Mouse (Mus musculus) stomach, postnatal 0 days (tissue): ENCODE results near the gene Map3k7cl. TPM values are rescaled to one million over a fixed set of nuclear protein-coding genes. Genes with fewer than 3 reads are reported as not detected.

Experiments
- ATAC-seq: fragments of 200-750 bp; cut with Nextera tagmentation; 2 replicates; pipeline ENCODE4 v1.8.0; 2017; ENCODE audit not compliant: low FRiP score, low TSS enrichment
- DNase-seq: peaks from one replicate; pipeline ENCODE4 v3.0.0-alpha.2; 2016; ENCODE audit warnings: low spot score
- H3K27ac ChIP-seq: fragments of 300-500 bp; sonication (generic); replicated peaks from 2 replicates; pipeline ENCODE4 v1.5.1; 2014; ENCODE audit warnings: mild to moderate bottlenecking, control low read depth
- H3K27me3 ChIP-seq: fragments of 300-500 bp; sonication (generic); 2 replicates; pipeline ENCODE4 v1.6.1; 2014; ENCODE audit warnings: low read length; ENCODE audit not compliant: control insufficient read depth, insufficient read depth
- H3K36me3 ChIP-seq: fragments of 300-500 bp; sonication (generic); 2 replicates; pipeline ENCODE4 v1.6.1; 2014; ENCODE audit warnings: low read length, mixed read lengths; ENCODE audit not compliant: control insufficient read depth, insufficient read depth
- H3K4me1 ChIP-seq: fragments of 300-500 bp; sonication (generic); replicated peaks from 2 replicates; pipeline ENCODE4 v1.6.1; 2014; ENCODE audit warnings: antibody characterized with exemption; ENCODE audit not compliant: control insufficient read depth, insufficient read depth
- H3K4me2 ChIP-seq: fragments of 300-500 bp; sonication (generic); replicated peaks from 2 replicates; pipeline ENCODE4 v1.6.1; 2014; ENCODE audit warnings: low read depth, mild to moderate bottlenecking, control low read depth, moderate library complexity
- H3K4me3 ChIP-seq: fragments of 300-500 bp; sonication (generic); 2 replicates; pipeline ENCODE4 v1.5.1; 2014; ENCODE audit warnings: low read depth, low read length, control low read depth
- H3K9ac ChIP-seq: fragments of 300-500 bp; sonication (generic); 2 replicates; pipeline ENCODE4 v1.6.1; 2014; ENCODE audit warnings: mild to moderate bottlenecking, low read length, control low read depth, mixed read lengths
- H3K9me3 ChIP-seq: fragments of 300-500 bp; sonication (generic); 2 replicates; pipeline ENCODE4 v1.6.1; 2016; ENCODE audit warnings: low read length; ENCODE audit not compliant: control insufficient read depth
- CTCF ChIP-seq: IDR thresholded peaks from 2 replicates; pipeline ENCODE4 v1.5.1; 2016; ENCODE audit warnings: antibody characterized with exemption, low read depth, mild to moderate bottlenecking, moderate library complexity
- EP300 ChIP-seq: optimal IDR thresholded peaks from 2 replicates; pipeline ENCODE3; 2016; ENCODE audit warnings: antibody characterized with exemption
- WGBS: fragments of 180-500 bp; shearing (Covaris S2); extraction: QIAGEN DNeasy Blood & Tissue Kit; methylation state at CpG from one replicate; pipeline ENCODE4 v1.1.7; 2014; 5-methylcytosine and 5-hydroxymethylcytosine counted together
- polyA plus RNA-seq: library from polyadenylated mRNA; unstranded; fragments of >200 nt; fragmentation: Nextera tagmentation; extraction: Ambion mirVana; gene quantifications from 2 replicates; pipeline ENCODE4 v1.2.1, GENCODE M21; 2015

Map3k7cl gene
- polyA plus RNA-seq, 1 experiment from 2014 or later = 0.58 TPM

GRCm38 (mm10) chr16:87578881-87579280 is 25.8 kb downstream of the Map3k7cl start:
- H3K27ac ChIP-seq = no peak overlapping the region
- DNase-seq (no peak), ATAC-seq (no peak)
- H3K9ac ChIP-seq = no peak overlapping the region
- H3K4me1 ChIP-seq = no peaks in the 10 kb centered on the region
- no peak for TF ChIP-seq EP300
- peak; percentile 62 for TF ChIP-seq CTCF
- H3K4me2 ChIP-seq = no peak overlapping the region
- H3K9me3 ChIP-seq = no peaks in the 10 kb centered on the region
- no peaks in the 10 kb centered on the region for H3K36me3 ChIP-seq
- WGBS = 82% methylated on average over 7 of the region's 7 CpGs
- H3K4me3 ChIP-seq = no peak overlapping the region
- no peaks in the 10 kb centered on the region for H3K27me3 ChIP-seq

DNA sequence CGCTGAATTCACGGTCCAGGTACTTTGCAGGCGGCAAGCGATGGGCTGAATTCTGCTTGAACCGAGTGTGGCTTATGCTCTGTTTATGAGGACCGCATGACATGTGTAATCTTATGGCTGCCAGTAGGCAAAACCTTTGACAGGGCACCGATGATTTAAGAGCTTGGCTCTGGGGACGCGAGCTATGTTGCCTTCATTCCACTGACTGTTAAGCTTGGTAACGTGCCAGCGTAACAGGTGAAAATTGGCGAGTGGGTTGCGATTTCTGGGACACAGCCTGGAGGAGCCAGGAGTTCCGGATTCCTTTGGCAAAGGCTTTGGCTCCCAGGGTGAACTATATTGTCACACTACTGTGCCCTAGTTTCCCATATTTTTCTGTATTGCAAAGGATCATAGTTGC is 26.3 kb downstream of the Map3k7cl start:
- no peak for DNase-seq
- no peak for ATAC-seq
- TF ChIP-seq CTCF (no peak), EP300 (no peak)
- H3K4me1 ChIP-seq = no peaks in the 10 kb centered on the region
- H3K4me2 ChIP-seq = no peak overlapping the region
- H3K9me3 ChIP-seq = no peaks in the 10 kb centered on the region
- no peak overlapping the region for H3K27ac ChIP-seq
- no peak overlapping the region for H3K9ac ChIP-seq
- no peaks in the 10 kb centered on the region for H3K36me3 ChIP-seq
- WGBS = 75% methylated on average over 14 of the region's 14 CpGs
- H3K27me3 ChIP-seq = no peaks in the 10 kb centered on the region
- no peak overlapping the region for H3K4me3 ChIP-seq

DNA sequence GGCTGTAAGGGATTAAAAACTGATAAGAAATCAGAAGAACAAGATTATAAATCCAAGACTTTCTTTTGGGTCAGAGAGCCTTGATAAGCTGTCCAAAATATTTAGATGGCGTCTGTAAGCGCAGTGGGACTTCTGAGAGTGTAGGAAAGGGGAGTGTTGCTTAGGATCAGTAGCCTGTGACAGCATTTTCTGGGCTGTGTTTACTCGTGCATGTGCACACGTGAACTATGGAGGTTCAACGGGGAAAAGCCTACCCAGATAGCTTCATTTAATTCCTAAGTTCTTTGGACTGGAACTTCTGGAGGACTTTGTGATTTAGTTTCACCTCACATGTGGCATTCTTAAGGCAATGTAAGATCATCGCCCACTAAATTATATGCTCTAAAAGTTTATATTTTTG is 29.6 kb downstream of the Map3k7cl start:
- H3K9me3 ChIP-seq = no peaks in the 10 kb centered on the region
- H3K4me3 ChIP-seq = no peak overlapping the region
- H3K36me3 ChIP-seq = no peaks in the 10 kb centered on the region
- no peak for TF ChIP-seq CTCF
- no peak for TF ChIP-seq EP300
- H3K27me3 ChIP-seq = no peaks in the 10 kb centered on the region
- no peaks in the 10 kb centered on the region for H3K4me1 ChIP-seq
- 70% methylated on average over 6 of the region's 6 CpGs for WGBS
- ATAC-seq (no peak), DNase-seq (no peak)
- H3K27ac ChIP-seq = no peak overlapping the region
- no peak overlapping the region for H3K4me2 ChIP-seq
- no peak overlapping the region for H3K9ac ChIP-seq

- peak; percentile 78 for TF ChIP-seq CTCF
- no peak for TF ChIP-seq EP300
- no peaks in the 10 kb centered on the region for H3K9me3 ChIP-seq
- no peak overlapping the region for H3K9ac ChIP-seq
- ATAC-seq (no peak), DNase-seq (no peak)
- H3K4me2 ChIP-seq = no peak overlapping the region
- WGBS = 52% methylated on average over 7 of the region's 7 CpGs
- H3K36me3 ChIP-seq = no peaks in the 10 kb centered on the region
- H3K27ac ChIP-seq = no peak overlapping the region
- no peaks in the 10 kb centered on the region for H3K4me1 ChIP-seq
- no peak overlapping the region for H3K4me3 ChIP-seq
- H3K27me3 ChIP-seq = no peaks in the 10 kb centered on the region
Measured at GRCm38 (mm10) chr16:87584618-87585017, 31.5 kb downstream of the Map3k7cl start.

DNA sequence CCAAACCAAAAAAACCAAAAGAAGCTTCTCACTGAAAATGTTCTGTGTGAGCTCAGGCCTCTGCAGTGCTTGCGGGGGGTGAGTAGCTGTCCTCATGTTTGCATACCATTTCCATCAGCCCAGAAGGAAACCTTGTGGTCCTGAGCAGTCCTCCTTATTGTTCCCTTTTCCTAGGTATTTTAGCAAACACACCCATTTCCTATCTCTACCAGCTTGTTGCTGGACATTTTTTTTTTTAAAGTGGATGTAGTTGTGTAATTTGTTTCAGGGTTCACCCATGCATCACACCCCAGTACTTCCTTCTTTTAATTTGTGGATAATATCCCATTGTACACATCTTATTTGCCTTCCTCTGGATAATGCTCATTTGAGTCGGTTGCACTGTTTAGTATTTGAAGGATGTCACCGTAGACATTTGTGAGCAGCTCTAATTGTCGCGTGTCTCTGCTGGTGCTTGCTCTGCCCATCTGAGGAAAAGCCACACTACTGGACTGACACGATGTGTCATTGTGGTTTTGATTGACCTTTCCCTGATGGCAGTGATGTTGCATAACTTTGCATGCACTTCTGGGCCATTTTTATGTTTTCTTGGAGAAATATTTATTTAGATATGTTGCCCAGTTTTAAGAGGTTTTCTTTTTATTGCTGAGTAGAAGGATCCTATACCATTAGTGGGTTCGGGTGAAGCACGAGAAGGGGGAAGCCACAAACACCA is 32.6 kb downstream of the Map3k7cl start:
- Histone ChIP-seq H3K9me3 (no peaks in the 10 kb centered on the region), H3K36me3 (no peaks in the 10 kb centered on the region), H3K4me2 (no peak overlapping the region), H3K4me1 (no peaks in the 10 kb centered on the region), H3K27me3 (no peaks in the 10 kb centered on the region), H3K4me3 (no peak overlapping the region), H3K9ac (no peak overlapping the region), H3K27ac (no peak overlapping the region)
- ATAC-seq (no peak), DNase-seq (no peak)
- 78% methylated on average over 8 of the region's 8 CpGs for WGBS
- TF ChIP-seq EP300 = no peak
- TF ChIP-seq CTCF = no peak

DNA sequence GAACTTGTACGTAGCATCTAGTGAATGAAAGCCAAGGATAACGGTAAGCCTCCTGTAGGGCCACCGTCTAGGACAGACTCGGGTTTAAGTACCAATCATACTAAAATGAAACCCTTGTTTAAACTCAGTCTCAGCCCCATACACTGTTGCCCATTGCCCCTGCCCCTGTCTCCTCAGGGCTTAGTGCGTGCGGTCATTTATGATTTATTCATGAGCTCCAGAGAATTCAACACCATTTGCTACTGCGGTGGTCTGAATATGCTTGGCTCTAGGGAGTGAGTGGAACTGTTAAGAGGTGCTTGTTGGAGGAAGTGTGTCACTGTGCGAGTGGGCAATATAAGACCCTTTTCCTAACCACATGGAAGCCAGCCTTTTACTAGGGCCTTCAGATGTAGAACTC is 34.7 kb downstream of the Map3k7cl start:
- no peaks in the 10 kb centered on the region for H3K27me3 ChIP-seq
- ATAC-seq = no peak
- WGBS = 89% methylated on average over 8 of the region's 8 CpGs

More for the DNA sequence above, 34.7 kb downstream of the Map3k7cl start:
- no peak overlapping the region for H3K27ac ChIP-seq
- no peak for DNase-seq
- no peaks in the 10 kb centered on the region for H3K9me3 ChIP-seq
- no peak overlapping the region for H3K9ac ChIP-seq
- no peak for TF ChIP-seq CTCF
- TF ChIP-seq EP300 = no peak
- no peaks in the 10 kb centered on the region for H3K4me1 ChIP-seq
- H3K4me2 ChIP-seq = no peak overlapping the region
- no peaks in the 10 kb centered on the region for H3K36me3 ChIP-seq
- no peak overlapping the region for H3K4me3 ChIP-seq
